Mouse (Mus musculus): ENCODE measurements around the gene Arhgdib.

- no peak for TF ChIP-seq CTCF (IDR thresholded peaks at IDR 0.05; ENCODE audit: borderline replicate concordance, extremely low read depth, insufficient read depth, insufficient read length)
- no peak for TF ChIP-seq POLR2A (IDR thresholded peaks at IDR 0.05; ENCODE audit: borderline replicate concordance, extremely low read depth, insufficient read depth, insufficient read length, poor library complexity, severe bottlenecking)
Observed at GRCm38 (mm10) chr6:136914234-136914633, 27.5 kb downstream of the Arhgdib start.
